Mouse (Mus musculus) heart, adult 2 months (tissue): ENCODE results near the gene Nipsnap3a.

Source experiments
- CTCF ChIP-seq: fragments of 200-600 bp; IDR thresholded peaks from 2 replicates; pipeline ENCODE4 v1.8.1; 2022; ENCODE audit warnings: antibody characterized with exemption, mild to moderate bottlenecking, moderate library complexity
- POLR2A ChIP-seq: fragments of 200-500 bp; IDR thresholded peaks from 2 replicates; pipeline ENCODE4 v1.6.1; 2011; ENCODE audit warnings: mild to moderate bottlenecking, low read depth, low read length, control low read depth; ENCODE audit not compliant: insufficient read depth

- no peak for TF ChIP-seq POLR2A
- TF ChIP-seq CTCF = no peak
Measured at GRCm38 (mm10) chr4:53014421-53014820, 25.3 kb downstream of the Nipsnap3a start.
